In genomic region chr10:20125226-20125625, GRCm38 (mm10) we compare ENCODE assay signal across 8 mouse cellular contexts. TPM values are rescaled to one million over a fixed set of nuclear protein-coding genes. Genes with fewer than 3 reads are reported as not detected.
DNase-seq lines count a peak whose midpoint lies in the region; ATAC-seq and TF ChIP-seq lines count a peak whose summit lies in the region.

No protein-coding gene starts in this region.

- 50% methylated on average over 4 of the region's 4 CpGs for WGBS in embryonic facial prominence, embryonic 11.5 days
- WGBS in lung, adult 2 months, result 41% methylated on average over 4 of the region's 4 CpGs
- WGBS in neural tube, embryonic 15.5 days, result 47% methylated on average over 4 of the region's 4 CpGs

- no peaks in the 10 kb centered on the region for H3K36me3 ChIP-seq in embryonic facial prominence, embryonic 11.5 days (replicated peaks; ENCODE audit: control insufficient read depth, insufficient read depth, low read depth, low read length)
- H3K36me3 ChIP-seq in neural tube, embryonic 15.5 days, result no peaks in the 10 kb centered on the region

- TF ChIP-seq CTCF in lung, adult 2 months (IDR thresholded peaks at IDR 0.05; ENCODE audit: insufficient read depth, low read length), result peak; percentile 61

- no peaks in the 10 kb centered on the region for H3K4me1 ChIP-seq in embryonic facial prominence, embryonic 11.5 days (ENCODE audit: control insufficient read depth, insufficient read depth, low read length)
- H3K4me1 ChIP-seq in lung, adult 2 months (ENCODE audit: control insufficient read depth, insufficient read depth, low read length), result peaks cover 2% of the 10 kb centered on the region
- H3K4me1 ChIP-seq in neural tube, embryonic 15.5 days, result peaks cover 6% of the 10 kb centered on the region; the same call in 1 of the 2 replicates

- H3K27ac ChIP-seq in embryonic facial prominence, embryonic 11.5 days (replicated peaks; ENCODE audit: low read depth, low read length), result no peak overlapping the region
- H3K27ac ChIP-seq in neural tube, embryonic 15.5 days (replicated peaks), result no peak overlapping the region

- H3K27me3 ChIP-seq in embryonic facial prominence, embryonic 11.5 days (ENCODE audit: control insufficient read depth, insufficient read depth, low read length), result no peaks in the 10 kb centered on the region
- no peaks in the 10 kb centered on the region for H3K27me3 ChIP-seq in neural tube, embryonic 15.5 days (replicated peaks)

- no peaks in the 10 kb centered on the region for H3K9me3 ChIP-seq in embryonic facial prominence, embryonic 11.5 days (replicated peaks; ENCODE audit: control insufficient read depth, low read length)
- no peaks in the 10 kb centered on the region for H3K9me3 ChIP-seq in neural tube, embryonic 15.5 days (replicated peaks)

- DNase-seq in CD8-positive naive resting alpha-beta T cell, adult 2 months (ENCODE audit: low read depth in 2 of 2, low spot score in 2 of 2), result peak; percentile 21 to 38
- DNase-seq in adrenal gland, adult 8-10 months, result peak; percentile 33
- peak; percentile 82 for DNase-seq in embryonic facial prominence, embryonic 11.5 days (ENCODE audit: low spot score)
- DNase-seq in heart, postnatal 4 days, result peak; percentile 62
- peak; percentile 59 to 66 for DNase-seq in kidney, postnatal 4 days
- peak; percentile 54 for DNase-seq in lung, adult 2 months

- no peak overlapping the region for H3K9ac ChIP-seq in embryonic facial prominence, embryonic 11.5 days (replicated peaks; ENCODE audit: low read length)
- no peak overlapping the region for H3K9ac ChIP-seq in neural tube, embryonic 15.5 days (replicated peaks)

- no peak for TF ChIP-seq POLR2A in lung, adult 2 months (IDR thresholded peaks at IDR 0.05; ENCODE audit: borderline replicate concordance, extremely low read depth, low read depth, low read length)

- ATAC-seq in embryonic facial prominence, embryonic 11.5 days (replicated peaks; ENCODE audit: insufficient number of reproducible peaks, low FRiP score, low TSS enrichment, low read depth), result no peak
- 0 out of 2 replicates have a peak, but pooled peaks have one; percentile 50 for ATAC-seq in neural tube, embryonic 15.5 days (ENCODE audit: low FRiP score)
- no peak for ATAC-seq in activated CD4-positive, CD25-positive, alpha-beta regulatory T cell, adult 4 months

- no peak overlapping the region for H3K4me2 ChIP-seq in embryonic facial prominence, embryonic 11.5 days (ENCODE audit: low read depth, low read length)
- no peak overlapping the region for H3K4me2 ChIP-seq in neural tube, embryonic 15.5 days

- no peak overlapping the region for H3K4me3 ChIP-seq in embryonic facial prominence, embryonic 11.5 days (ENCODE audit: low read depth, low read length)
- no peak overlapping the region for H3K4me3 ChIP-seq in lung, adult 2 months (replicated peaks; ENCODE audit: extremely low read depth, low read depth, low read length)
- H3K4me3 ChIP-seq in neural tube, embryonic 15.5 days (replicated peaks), result no peak overlapping the region

RNA-seq across cellular contexts. Expression of gene Map7, which starts 23.0 kb away (rescaled TPM):
- 10 to 100 TPM; 15.5 to 35.4 (median 22.3) TPM for total RNA-seq in adrenal gland, adult 8-10 months (2022)
- polyA plus RNA-seq in embryonic facial prominence, embryonic 11.5 days (2014; fragmentation: Nextera tagmentation; extraction: Ambion mirVana), result 4.8 and 5.7 TPM in 2 replicates
- 1 to 10 TPM; 9.1 to 9.7 TPM for total RNA-seq in heart, postnatal 4 days (2021)
- polyA plus RNA-seq in lung, adult 2 months (2012; rRNA removed), result 13.4 and 13.6 TPM in 2 replicates
- 13.9 and 17.9 TPM in 2 replicates for polyA plus RNA-seq in neural tube, embryonic 15.5 days (2015; fragmentation: Nextera tagmentation; extraction: Ambion mirVana)
- 1 to 10 TPM; 4.8 to 5.2 TPM for polyA plus RNA-seq in activated CD4-positive, CD25-positive, alpha-beta regulatory T cell, adult 4 months (2017; shearing (Covaris generic))

Comparison
In these comparisons a context has a peak if more than half of its experiments do, and no peak if none do; other contexts are left out.
1. DNase-seq: peak in every context shown above with its lines; median percentile 82 in embryonic facial prominence, embryonic 11.5 days; 62 in kidney, postnatal 4 days; 62 in heart, postnatal 4 days; 54 in lung, adult 2 months; 33 in adrenal gland, adult 8-10 months; 30 in CD8-positive naive resting alpha-beta T cell, adult 2 months.